Mouse (Mus musculus) liver, adult 2 months (tissue): Measurements from ENCODE around the gene Slc17a4. TPM values are rescaled to one million over a fixed set of nuclear protein-coding genes. Genes with fewer than 3 reads are reported as not detected.

Source experiments
- DNase-seq: peaks from one replicate; pipeline ENCODE4 v3.0.0-alpha.2; 2011; ENCODE audit warnings: low read depth, low spot score; ENCODE audit errors: extremely low read depth
- H3K27ac ChIP-seq: fragments of 200-500 bp; replicated peaks from 2 replicates; pipeline ENCODE4 v1.5.1; 2012; ENCODE audit warnings: low read depth, mild to moderate bottlenecking, control low read depth, inconsistent platforms, low read length; ENCODE audit not compliant: insufficient read depth
- H3K27me3 ChIP-seq: fragments of 200-500 bp; 2 replicates; pipeline ENCODE4 v1.6.1; 2012; ENCODE audit warnings: mild to moderate bottlenecking, moderate library complexity, low read length, inconsistent platforms; ENCODE audit not compliant: control insufficient read depth, insufficient read depth
- H3K36me3 ChIP-seq: fragments of 200-500 bp; 2 replicates; pipeline ENCODE4 v1.6.1; 2012; ENCODE audit warnings: low read length, inconsistent platforms; ENCODE audit not compliant: control insufficient read depth, insufficient read depth
- H3K4me1 ChIP-seq: fragments of 200-500 bp; 2 replicates; pipeline ENCODE4 v1.6.1; 2011; ENCODE audit warnings: low read length; ENCODE audit not compliant: control insufficient read depth, insufficient read depth
- H3K4me3 ChIP-seq: fragments of 200-500 bp; 2 replicates; pipeline ENCODE4 v1.5.1; 2011; ENCODE audit warnings: low read depth, mild to moderate bottlenecking, control low read depth, low read length, moderate library complexity; ENCODE audit not compliant: insufficient read depth
- H3K79me2 ChIP-seq: fragments of 200-500 bp; 2 replicates; pipeline ENCODE4 v1.6.1; 2012; ENCODE audit warnings: inconsistent platforms, mild to moderate bottlenecking, low read length, moderate library complexity; ENCODE audit not compliant: control insufficient read depth, insufficient read depth
- H3K9ac ChIP-seq: fragments of 200-500 bp; 2 replicates; pipeline ENCODE4 v1.6.1; 2012; ENCODE audit warnings: low read depth, mild to moderate bottlenecking, control low read depth, inconsistent platforms, low read length
- CTCF ChIP-seq: fragments of 200-500 bp; IDR thresholded peaks from 2 replicates; pipeline ENCODE4 v1.5.1; 2011; ENCODE audit warnings: low read depth, low read length, control low read depth
- POLR2A ChIP-seq: fragments of 200-500 bp; IDR thresholded peaks from 2 replicates; pipeline ENCODE4 v1.6.1; 2011; ENCODE audit warnings: low read length, control low read depth; ENCODE audit not compliant: insufficient read depth; ENCODE audit errors: extremely low read depth
- WGBS: fragments of 180-500 bp; shearing (Covaris S2); methylation state at CpG from one replicate; pipeline ENCODE4 v1.1.7; 2018; 5-methylcytosine and 5-hydroxymethylcytosine counted together
- polyA plus RNA-seq: library from polyadenylated mRNA; depleted of rRNA; stranded (reverse); fragments of >200 nt; gene quantifications from 2 replicates; pipeline ENCODE4 v1.2.3, GENCODE M21; 2012; rRNA removed
- total RNA-seq: library from RNA; depleted of rRNA; stranded (reverse); fragments of >200 nt; gene quantifications from 2 replicates; pipeline ENCODE4 v1.2.3, GENCODE M21; 2014; rRNA removed

The Slc17a4 gene
- total RNA-seq (22.4 and 27.4 TPM in 2 replicates), polyA plus RNA-seq (52.0 and 60.3 TPM in 2 replicates)

DNA sequence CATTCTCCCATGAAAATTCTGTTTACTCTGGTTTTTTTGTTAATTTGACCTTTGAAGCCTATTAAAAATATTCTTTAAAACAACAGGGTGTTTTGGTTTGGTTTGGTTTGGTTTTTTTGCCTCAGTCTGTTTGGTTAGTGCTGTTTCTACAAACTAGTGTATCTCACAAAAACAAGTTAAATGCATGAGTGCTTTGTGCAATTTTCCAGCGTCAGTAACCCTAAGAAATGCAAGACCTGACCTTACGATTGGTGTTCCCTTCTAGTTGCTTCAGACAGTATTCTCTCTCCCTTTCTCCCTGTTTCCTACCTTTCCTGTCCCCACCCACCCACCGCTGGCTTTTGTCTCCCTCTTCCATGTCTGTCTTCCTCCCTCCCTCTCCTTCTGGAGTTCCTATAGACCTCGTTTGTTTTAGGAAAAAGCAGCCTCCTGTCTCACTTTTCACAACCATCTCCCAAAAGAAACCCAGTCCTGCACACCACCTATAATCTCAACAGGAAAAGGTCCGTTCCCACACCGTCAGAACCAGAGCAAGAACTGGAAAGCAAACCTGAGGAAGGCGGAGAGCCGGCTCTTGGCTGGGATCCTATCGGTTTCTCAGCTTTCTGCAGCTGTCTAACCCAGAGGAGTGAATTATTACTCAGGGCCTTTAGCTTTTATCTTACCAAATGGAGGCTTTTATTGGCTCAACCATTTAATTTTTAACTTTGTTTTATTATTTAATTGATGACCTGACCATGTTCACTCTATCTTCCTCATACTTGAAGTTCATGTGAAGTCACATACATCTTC is at the start of gene Slc17a4:
Gene Slc17a4, minus strand, starts transcription at position 634 of the 792 bp plus-strand sequence.
- Histone ChIP-seq H3K27ac (peak within 1 kb of the TSS; percentile 90), H3K9ac (peak within 1 kb of the TSS; percentile 80), H3K27me3 (no peaks in the 10 kb centered on the region), H3K4me1 (peaks cover 35% of the 10 kb centered on the region), H3K4me3 (peak within 1 kb of the TSS; percentile 52), H3K79me2 (no peaks in the 10 kb centered on the region), H3K36me3 (no peaks in the 10 kb centered on the region)
- WGBS, result 6% methylated on average over 9 of the region's 9 CpGs
- TF ChIP-seq CTCF (no peak), POLR2A (no peak)
- peak; percentile 81 for DNase-seq

DNA sequence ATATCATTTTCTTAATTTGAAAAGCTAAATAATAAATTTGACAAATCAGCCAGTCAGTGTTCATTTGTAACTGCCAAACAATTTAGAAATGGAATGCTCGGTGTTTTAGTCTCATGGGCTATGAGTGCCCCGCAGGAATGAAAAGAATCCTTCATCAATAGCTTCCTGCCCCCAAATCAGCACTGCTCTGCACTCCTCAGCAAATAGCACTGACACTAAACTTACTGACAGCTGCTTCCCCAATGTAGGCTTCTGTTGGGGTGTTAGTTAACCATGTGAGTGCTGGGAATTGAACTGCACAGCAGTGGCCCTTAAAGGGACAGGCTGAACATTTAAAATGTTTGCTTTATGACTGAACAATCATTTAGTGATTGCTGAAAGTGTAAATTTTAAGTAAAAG is 45.0 kb upstream of the Slc17a4 start:
- no peaks in the 10 kb centered on the region for H3K79me2 ChIP-seq
- DNase-seq, result no peak
- TF ChIP-seq CTCF (no peak), POLR2A (no peak)
- H3K9ac ChIP-seq, result no peak overlapping the region
- no peaks in the 10 kb centered on the region for H3K4me1 ChIP-seq
- no peaks in the 10 kb centered on the region for H3K36me3 ChIP-seq
- H3K27ac ChIP-seq, result no peak overlapping the region
- no peaks in the 10 kb centered on the region for H3K27me3 ChIP-seq
- no peak overlapping the region for H3K4me3 ChIP-seq
- 39% methylated on average over 2 of the region's 2 CpGs for WGBS

DNA sequence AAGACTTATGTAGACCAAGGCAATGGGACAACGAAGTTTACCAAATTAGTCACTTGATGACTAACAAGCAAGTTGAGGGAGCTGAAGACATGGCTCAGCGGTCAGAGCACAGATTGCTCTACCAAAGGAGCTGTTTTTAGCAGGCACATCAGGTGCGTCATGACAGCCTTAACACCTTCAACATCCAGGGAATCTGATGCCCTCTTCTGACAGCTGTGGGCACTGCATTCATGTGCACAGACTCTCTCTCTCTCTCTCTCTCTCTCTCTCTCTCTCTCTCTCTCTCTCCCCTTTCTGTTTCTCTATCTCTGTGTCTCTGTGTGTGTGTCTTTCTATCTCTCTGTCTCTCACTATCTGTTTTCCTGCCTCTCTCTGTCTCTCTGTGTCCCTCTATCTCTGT is 36.1 kb upstream of the Slc17a4 start:
- H3K4me3 ChIP-seq, result no peak overlapping the region
- WGBS, result 42% methylated on average over 3 of the region's 3 CpGs
- no peaks in the 10 kb centered on the region for H3K79me2 ChIP-seq
- no peak overlapping the region for H3K27ac ChIP-seq
- H3K4me1 ChIP-seq, result no peaks in the 10 kb centered on the region
- H3K36me3 ChIP-seq, result no peaks in the 10 kb centered on the region
- H3K27me3 ChIP-seq, result peaks cover 2% of the 10 kb centered on the region; the same call in 1 of the 2 replicates
- no peak overlapping the region for H3K9ac ChIP-seq
- peak; percentile 60 for DNase-seq
- TF ChIP-seq CTCF (peak; percentile 61), POLR2A (no peak)

DNA sequence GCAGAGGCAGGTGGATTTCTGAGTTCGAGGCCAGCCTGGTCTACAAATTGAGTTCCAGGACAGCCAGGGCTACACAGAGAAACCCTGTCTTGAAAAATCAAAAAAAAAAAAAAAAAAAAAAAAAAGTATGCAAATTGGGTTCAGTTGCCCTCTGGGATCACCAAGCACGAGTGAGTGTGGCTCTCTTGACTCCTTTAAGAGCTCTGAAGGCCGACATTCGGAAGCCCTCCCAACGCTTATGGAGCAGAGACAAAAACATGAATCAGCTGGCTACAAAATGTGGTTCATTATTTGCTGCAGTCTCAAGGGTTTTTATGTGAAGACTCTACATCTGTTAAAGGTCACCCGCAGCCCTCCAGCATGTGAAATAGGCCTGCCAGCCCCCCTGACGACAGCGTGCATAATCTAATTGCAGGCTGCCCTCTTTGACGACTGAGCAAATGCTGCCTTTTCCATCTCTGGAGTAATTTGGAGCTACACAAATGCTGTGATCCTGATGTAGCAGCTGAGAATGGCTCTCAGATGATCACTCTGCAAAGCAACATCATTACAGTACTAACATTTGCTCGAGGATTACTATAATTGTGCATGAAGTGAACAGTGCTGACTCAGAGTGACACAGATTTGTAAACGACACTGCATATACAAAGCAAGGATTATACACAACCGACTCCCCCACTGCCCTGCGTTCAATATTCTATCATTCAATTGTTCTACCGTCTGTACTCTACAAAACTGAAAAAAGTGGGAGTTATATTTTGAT is 34.9 kb upstream of the Slc17a4 start:
- Histone ChIP-seq H3K9ac (no peak overlapping the region), H3K4me3 (no peak overlapping the region), H3K36me3 (no peaks in the 10 kb centered on the region), H3K27me3 (peaks cover 2% of the 10 kb centered on the region; the same call in 1 of the 2 replicates), H3K27ac (no peak overlapping the region), H3K4me1 (no peaks in the 10 kb centered on the region), H3K79me2 (no peaks in the 10 kb centered on the region)
- WGBS, result 82% methylated on average over 14 of the region's 14 CpGs
- TF ChIP-seq POLR2A (no peak), CTCF (no peak)
- no peak for DNase-seq

DNA sequence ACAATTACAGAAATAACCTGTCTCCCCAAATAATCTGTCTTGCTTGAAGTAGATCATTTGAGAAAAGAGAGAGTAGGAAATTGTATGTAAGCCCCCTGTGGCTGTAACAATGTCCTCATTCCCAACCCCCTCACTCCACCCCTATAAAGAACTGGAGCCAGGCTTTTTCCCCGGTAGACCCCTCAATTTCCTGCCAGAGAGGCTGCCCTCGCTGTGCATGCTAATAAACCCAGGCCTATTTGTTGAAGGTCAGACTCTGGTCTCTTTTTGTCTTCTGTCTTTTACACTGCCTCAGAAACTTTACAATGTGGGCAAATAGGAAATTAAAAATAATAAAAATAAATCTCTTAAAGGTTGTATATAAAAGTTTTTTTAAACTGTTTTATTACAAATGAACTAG is 31.4 kb upstream of the Slc17a4 start:
- TF ChIP-seq CTCF (no peak), POLR2A (no peak)
- no peaks in the 10 kb centered on the region for H3K36me3 ChIP-seq
- no peak for DNase-seq
- H3K4me3 ChIP-seq, result no peak overlapping the region
- H3K4me1 ChIP-seq, result no peaks in the 10 kb centered on the region
- 88% methylated on average over 2 of the region's 2 CpGs for WGBS
- H3K9ac ChIP-seq, result no peak overlapping the region
- no peak overlapping the region for H3K27ac ChIP-seq
- no peaks in the 10 kb centered on the region for H3K79me2 ChIP-seq
- H3K27me3 ChIP-seq, result peaks cover 2% of the 10 kb centered on the region; the same call in 1 of the 2 replicates
